Mouse (Mus musculus) kidney, embryonic 14.5 days (tissue): Measurements from ENCODE around the gene Snap23. TPM values are rescaled to one million over a fixed set of nuclear protein-coding genes. Genes with fewer than 3 reads are reported as not detected.

Source experiments
- ATAC-seq: fragments of 200-750 bp; cut with Nextera tagmentation; 2 replicates; pipeline ENCODE4 v1.8.0; 2017; ENCODE audit warnings: moderate number of reproducible peaks, mild to moderate bottlenecking, moderate TSS enrichment, moderate library complexity; ENCODE audit not compliant: low FRiP score, low TSS enrichment
- H3K27ac ChIP-seq: fragments of 300-500 bp; sonication (generic); 2 replicates; pipeline ENCODE4 v1.5.1; 2014; ENCODE audit warnings: low read depth, mild to moderate bottlenecking, low read length, moderate library complexity, mixed read lengths
- H3K27me3 ChIP-seq: fragments of 300-500 bp; sonication (generic); 2 replicates; pipeline ENCODE4 v1.6.1; 2014; ENCODE audit warnings: mild to moderate bottlenecking, low read length; ENCODE audit not compliant: control insufficient read depth, insufficient read depth
- H3K36me3 ChIP-seq: fragments of 300-500 bp; sonication (generic); 2 replicates; pipeline ENCODE4 v1.6.1; 2014; ENCODE audit warnings: low read length, mixed read lengths; ENCODE audit not compliant: control insufficient read depth, insufficient read depth
- H3K4me1 ChIP-seq: fragments of 300-500 bp; sonication (generic); 2 replicates; pipeline ENCODE4 v1.6.1; 2014; ENCODE audit warnings: low read length, mixed read lengths; ENCODE audit not compliant: control insufficient read depth, insufficient read depth
- H3K4me2 ChIP-seq: fragments of 300-500 bp; sonication (generic); replicated peaks from 2 replicates; pipeline ENCODE4 v1.6.1; 2014; ENCODE audit warnings: low read depth, mild to moderate bottlenecking, low read length
- H3K4me3 ChIP-seq: fragments of 300-500 bp; sonication (generic); 2 replicates; pipeline ENCODE4 v1.5.1; 2014; ENCODE audit warnings: mild to moderate bottlenecking, low read length
- H3K9ac ChIP-seq: fragments of 300-500 bp; sonication (generic); 2 replicates; pipeline ENCODE4 v1.6.1; 2014; ENCODE audit warnings: low read depth, mild to moderate bottlenecking, low read length, moderate library complexity
- H3K9me3 ChIP-seq: fragments of 300-500 bp; sonication (generic); 2 replicates; pipeline ENCODE4 v1.6.1; 2016; ENCODE audit warnings: low read length; ENCODE audit not compliant: control insufficient read depth
- WGBS: fragments of 180-500 bp; shearing (Covaris S2); extraction: QIAGEN DNeasy Blood & Tissue Kit; methylation state at CpG from one replicate; pipeline ENCODE4 v1.1.7; 2014; 5-methylcytosine and 5-hydroxymethylcytosine counted together
- polyA plus RNA-seq: library from polyadenylated mRNA; unstranded; fragments of >200 nt; fragmentation: Nextera tagmentation; extraction: Ambion mirVana; gene quantifications from 2 replicates; pipeline ENCODE4 v1.2.1, GENCODE M21; 2014

Gene Snap23
- polyA plus RNA-seq, 1 experiment from 2014 or later, result 61.0 TPM

DNA sequence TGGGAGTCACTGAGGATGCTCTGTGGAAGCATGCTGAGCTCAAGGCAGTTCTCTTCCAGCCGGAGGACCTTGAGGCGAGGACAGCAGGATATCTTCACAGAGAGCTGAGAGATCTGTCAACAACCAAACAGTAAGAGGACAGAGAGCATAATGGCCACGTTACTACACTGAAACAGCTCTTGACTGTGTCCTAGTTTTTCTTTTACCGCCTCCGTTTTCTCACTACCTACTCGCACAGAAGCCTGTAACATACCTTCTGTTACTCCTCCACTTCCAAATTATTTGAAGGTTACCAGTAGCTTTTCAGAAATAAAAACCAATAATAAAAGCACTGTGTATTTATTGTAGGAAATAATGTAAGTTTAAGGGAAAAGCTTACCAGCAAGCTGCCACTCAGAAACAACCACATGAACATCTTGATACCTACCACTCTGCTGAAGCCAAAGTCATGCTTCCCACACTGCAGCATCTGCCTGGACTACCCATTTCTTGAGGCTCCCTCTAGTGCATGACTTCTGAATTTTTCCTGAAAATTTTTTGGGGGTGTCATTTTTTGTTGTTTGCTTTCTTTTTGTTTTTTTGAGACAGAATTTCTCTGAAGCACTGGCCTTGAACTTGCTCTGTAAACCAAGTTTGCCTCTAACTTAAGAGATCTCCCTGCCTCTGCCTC, 38.7 kb downstream of the Snap23 start:
- WGBS, result 92% methylated on average over 6 of the region's 6 CpGs
- H3K27ac ChIP-seq, result no peak overlapping the region
- no peak overlapping the region for H3K4me3 ChIP-seq
- peaks cover 10% of the 10 kb centered on the region; the same call in 1 of the 2 replicates for H3K36me3 ChIP-seq
- no peaks in the 10 kb centered on the region for H3K27me3 ChIP-seq
- H3K9ac ChIP-seq, result no peak overlapping the region
- H3K9me3 ChIP-seq, result no peaks in the 10 kb centered on the region
- ATAC-seq, result no peak
- H3K4me2 ChIP-seq, result no peak overlapping the region
- H3K4me1 ChIP-seq, result peaks cover 15% of the 10 kb centered on the region; the same call in 1 of the 2 replicates

DNA sequence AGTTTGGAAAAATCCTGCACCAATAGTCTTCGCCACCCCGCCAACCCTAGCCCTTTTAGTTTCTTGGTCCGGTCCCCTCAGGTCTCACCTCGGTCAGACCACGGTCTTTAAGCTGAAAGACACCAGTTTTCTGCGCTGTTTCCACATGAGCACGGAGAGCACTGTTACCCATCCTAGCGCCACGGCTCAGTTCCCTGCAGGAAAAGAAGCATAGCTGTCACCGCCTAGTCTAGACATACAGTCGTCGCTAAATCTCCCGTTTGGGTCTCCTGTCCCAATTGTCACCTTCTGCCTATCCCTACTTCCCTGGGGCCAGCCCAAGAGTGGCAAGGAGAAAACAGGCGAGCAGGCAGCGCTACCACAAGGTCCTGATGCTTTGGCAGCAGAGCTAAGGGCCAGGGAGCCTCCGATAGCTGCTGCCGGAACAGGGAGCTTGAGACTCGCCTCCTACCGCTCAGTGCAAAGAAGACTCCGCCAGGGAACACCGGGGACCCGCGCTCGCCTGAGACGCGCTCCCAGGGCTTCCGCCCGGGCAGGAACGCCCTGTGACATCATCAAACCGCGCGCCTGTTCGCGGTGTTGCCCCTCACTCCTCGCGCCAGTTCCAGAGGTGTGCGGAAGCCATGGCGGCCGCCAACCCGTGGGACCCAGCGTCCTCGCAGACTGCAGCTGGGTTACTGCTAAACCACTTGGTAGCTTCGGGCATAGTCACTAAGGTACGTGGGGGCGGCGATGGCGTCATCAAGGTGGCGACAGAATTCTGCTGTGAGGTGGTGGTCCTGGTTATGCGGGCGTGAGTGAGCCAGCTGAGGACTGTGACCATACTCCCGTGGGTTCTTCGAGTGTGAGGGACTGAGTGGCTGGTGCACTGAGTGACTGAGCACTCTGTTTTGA, 41.6 kb downstream of the Snap23 start, which contains the start of the genes Haus2 and Lrrc57:
Haus2 (plus strand) TSS at position 554 of the 894 bp plus-strand sequence.
Lrrc57 (minus strand) TSS at position 691 of the 894 bp plus-strand sequence.
- ATAC-seq, result peak; percentile 96
- H3K36me3 ChIP-seq, result peaks cover 13% of the 10 kb centered on the region; the same call in 1 of the 2 replicates
- no peaks in the 10 kb centered on the region for H3K27me3 ChIP-seq
- H3K27ac ChIP-seq, result peak within 1 kb of the TSS; percentile 83
- H3K9me3 ChIP-seq, result no peaks in the 10 kb centered on the region
- under 1% methylated on average over 52 of the region's 52 CpGs for WGBS
- peaks cover 15% of the 10 kb centered on the region; the same call in 1 of the 2 replicates for H3K4me1 ChIP-seq
- peak within 1 kb of the TSS; percentile 72 for H3K9ac ChIP-seq
- H3K4me3 ChIP-seq, result peak within 1 kb of the TSS; percentile 86
- peak within 1 kb of the TSS; percentile 73 for H3K4me2 ChIP-seq

DNA sequence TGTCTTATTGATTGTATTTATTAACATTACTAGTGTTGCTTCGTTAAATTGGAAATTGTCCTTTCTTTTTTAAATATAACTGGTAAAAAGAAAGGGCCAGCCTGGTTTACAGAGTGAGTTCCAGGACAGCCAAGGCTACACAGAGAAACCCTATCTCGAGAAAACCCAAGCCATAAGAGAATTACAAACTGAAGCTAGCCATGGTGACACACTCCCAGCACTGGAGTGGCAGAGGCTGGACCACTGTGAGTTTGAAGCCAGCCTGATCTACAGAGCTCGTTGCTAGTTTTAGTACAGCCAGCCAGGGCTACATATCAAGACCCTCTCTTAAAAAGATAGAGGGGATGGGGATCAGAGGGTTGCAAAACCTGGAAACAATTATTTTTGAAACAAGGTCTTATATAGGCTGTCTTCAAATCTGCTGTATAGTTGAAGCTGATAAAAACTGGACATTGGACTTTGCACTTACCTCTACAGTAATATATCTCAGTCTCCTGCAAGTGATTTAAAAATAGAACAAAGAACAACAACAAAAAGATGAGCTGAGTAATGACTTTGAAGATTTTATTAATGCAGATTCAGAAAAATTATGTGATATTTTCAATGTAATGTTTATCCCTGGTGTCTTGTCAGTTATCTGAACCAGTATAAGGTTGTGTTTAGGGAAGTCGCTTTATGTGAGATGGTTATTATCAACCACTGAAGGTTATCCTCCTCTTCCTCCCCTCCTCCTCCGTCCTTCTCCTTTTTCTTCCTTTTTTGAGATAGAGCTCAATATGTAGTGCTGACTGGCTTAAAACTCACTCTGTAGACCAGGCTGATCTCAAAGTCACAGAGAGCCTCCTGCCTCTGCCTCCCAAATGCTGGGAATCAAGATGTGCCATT, 49.0 kb downstream of the Snap23 start:
- H3K27me3 ChIP-seq, result no peaks in the 10 kb centered on the region
- peaks cover 45% of the 10 kb centered on the region for H3K36me3 ChIP-seq
- WGBS, result 90% methylated on average over 5 of the region's 5 CpGs
- no peak overlapping the region for H3K27ac ChIP-seq
- ATAC-seq, result no peak
- H3K4me2 ChIP-seq, result no peak overlapping the region
- H3K9ac ChIP-seq, result no peak overlapping the region
- H3K9me3 ChIP-seq, result no peaks in the 10 kb centered on the region
- H3K4me1 ChIP-seq, result no peaks in the 10 kb centered on the region
- H3K4me3 ChIP-seq, result no peak overlapping the region

DNA sequence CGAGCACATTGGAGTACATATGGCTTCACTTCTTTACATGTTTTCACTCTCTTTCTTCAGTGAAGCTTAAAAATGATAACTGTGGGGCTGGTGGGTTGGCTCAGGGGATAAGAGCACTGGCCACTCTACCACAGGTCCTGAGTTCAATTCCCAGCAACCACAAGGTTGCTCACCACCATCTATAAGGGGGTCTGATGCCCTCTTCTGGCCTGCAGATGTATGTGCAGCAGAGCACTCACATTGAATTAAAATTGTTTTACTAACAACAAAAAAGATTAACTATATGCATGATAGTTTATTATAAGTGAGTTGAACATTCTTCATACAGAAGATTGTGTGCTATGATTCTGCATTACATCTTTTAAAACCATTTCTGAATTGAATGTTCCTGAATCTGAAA, 52.1 kb downstream of the Snap23 start:
- H3K4me1 ChIP-seq, result no peaks in the 10 kb centered on the region
- no peaks in the 10 kb centered on the region for H3K27me3 ChIP-seq
- no peak overlapping the region for H3K27ac ChIP-seq
- H3K9me3 ChIP-seq, result no peaks in the 10 kb centered on the region
- peaks cover 32% of the 10 kb centered on the region for H3K36me3 ChIP-seq
- 95% methylated on average over 1 of the region's 1 CpGs for WGBS
- no peak overlapping the region for H3K4me3 ChIP-seq
- ATAC-seq, result no peak
- no peak overlapping the region for H3K9ac ChIP-seq
- no peak overlapping the region for H3K4me2 ChIP-seq

DNA sequence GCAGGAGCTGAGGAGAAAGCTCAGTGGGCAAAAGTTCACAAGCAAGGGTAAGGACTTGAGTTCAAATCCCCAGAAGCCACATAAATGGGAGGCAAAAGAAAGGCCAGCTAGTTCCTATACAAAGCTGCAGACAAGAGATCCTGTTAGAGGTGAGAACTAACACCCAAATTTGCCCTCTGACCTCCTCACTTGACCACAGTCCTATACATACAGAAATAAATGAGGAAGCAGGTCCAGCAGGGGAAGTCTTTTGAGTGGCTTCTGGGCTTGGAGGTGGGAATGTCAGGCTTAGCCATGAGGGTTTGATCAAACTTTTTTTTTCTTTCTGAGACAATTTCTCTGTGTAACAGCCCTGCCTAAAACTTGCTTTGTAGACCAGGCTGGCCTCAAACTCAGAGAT, 55.4 kb downstream of the Snap23 start:
- H3K4me1 ChIP-seq, result no peaks in the 10 kb centered on the region
- no peak overlapping the region for H3K4me3 ChIP-seq
- no peaks in the 10 kb centered on the region for H3K9me3 ChIP-seq
- no peak overlapping the region for H3K27ac ChIP-seq
- peaks cover 21% of the 10 kb centered on the region for H3K36me3 ChIP-seq
- H3K27me3 ChIP-seq, result no peaks in the 10 kb centered on the region
- no peak for ATAC-seq
- no peak overlapping the region for H3K4me2 ChIP-seq
- H3K9ac ChIP-seq, result no peak overlapping the region

DNA sequence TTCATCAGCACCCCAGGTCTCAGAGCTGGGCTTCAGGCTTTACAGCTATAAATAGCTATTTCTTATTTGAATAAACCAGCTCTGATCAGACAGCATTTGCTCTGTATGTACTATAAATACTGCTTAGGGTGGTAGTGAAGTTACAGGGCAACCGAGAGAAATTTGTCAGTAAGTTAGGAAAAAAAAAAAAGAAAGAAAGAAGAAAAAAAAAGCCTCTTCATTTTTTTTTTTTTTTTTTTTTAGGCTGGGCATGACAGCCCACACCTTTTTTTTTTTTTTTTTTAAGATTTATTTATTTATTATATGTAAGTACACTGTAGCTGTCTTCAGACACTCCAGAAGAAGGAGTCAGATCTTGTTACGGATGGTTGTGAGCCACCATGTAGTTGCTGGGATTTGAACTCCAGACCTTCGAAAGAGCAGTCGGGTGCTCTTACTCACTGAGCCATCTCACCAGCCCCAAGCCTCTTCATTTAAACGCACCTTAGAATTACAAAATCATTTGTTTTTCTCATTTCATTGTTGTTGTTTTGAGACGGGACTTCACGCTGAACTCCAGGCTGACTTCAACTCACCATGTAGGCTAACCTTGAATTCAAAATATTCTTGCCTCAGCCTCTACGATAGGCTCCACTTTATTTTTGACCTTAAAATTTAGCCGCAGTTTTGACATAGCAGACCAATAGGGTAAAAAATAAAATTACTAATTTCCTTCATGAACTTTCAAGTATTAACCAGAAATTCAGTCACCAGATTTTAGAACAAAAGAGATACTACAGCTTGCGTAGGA, 60.8 kb downstream of the Snap23 start:
- Histone ChIP-seq H3K27me3 (no peaks in the 10 kb centered on the region), H3K9ac (peak overlapping the region; percentile 34; the same call in 1 of the 2 replicates), H3K4me3 (peak overlapping the region; percentile 60), H3K36me3 (no peaks in the 10 kb centered on the region), H3K4me1 (peaks cover 5% of the 10 kb centered on the region; the same call in 1 of the 2 replicates), H3K9me3 (no peaks in the 10 kb centered on the region), H3K4me2 (peak overlapping the region; percentile 52), H3K27ac (no peak overlapping the region)
- 0 out of 2 replicates have a peak, but pooled peaks have one; percentile 18 for ATAC-seq
- WGBS, result 25% methylated on average over 10 of the region's 10 CpGs

DNA sequence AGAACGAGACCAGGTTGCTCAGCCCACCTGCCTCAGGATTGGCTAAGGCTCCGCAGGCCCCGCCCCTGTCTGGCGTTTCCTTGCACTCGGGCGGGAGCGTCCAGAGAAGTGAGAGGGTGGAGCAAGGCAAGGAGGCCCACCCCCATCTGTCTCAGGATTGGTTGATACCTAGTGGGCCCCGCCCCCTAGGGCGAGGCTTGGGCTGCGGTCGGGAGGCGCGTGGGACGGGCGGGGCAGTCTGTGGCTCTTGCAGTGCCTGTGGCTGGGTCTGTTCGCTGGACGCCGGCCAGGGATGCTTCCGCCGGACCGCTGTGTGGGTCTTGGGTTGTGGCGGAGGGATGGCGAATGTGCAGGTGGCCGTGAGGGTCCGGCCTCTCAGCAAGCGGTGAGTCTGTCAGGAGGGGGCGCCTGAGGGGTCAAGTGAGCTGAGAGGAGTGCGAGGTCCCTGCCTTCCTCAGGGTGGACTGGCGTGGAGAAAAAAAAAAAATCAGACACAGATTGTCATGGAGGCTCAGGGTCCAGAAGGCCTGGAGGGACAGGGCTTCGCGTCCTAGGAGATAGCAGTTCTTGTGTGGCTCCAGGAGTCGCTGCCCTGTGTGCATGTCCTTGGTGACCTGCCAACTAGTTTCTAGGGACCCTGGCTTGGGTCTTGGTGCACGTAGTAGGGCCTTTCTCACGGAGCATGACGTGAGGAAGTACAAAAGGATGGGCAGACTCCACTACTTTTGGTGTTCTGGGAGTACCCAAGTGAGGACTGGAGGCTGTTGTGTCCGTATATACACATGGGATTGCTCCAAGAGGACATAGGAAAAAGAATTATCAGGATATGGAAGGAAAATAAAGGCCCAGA, 61.6 kb downstream of the Snap23 start, which contains the start of gene Stard9:
Stard9 (plus strand) TSS at position 236 of the 850 bp plus-strand sequence.
- H3K27me3 ChIP-seq, result no peaks in the 10 kb centered on the region
- H3K9me3 ChIP-seq, result no peaks in the 10 kb centered on the region
- H3K4me2 ChIP-seq, result peak within 1 kb of the TSS; percentile 52
- H3K27ac ChIP-seq, result no peak within 1 kb of the TSS
- WGBS, result 4% methylated on average over 32 of the region's 36 CpGs
- peak within 1 kb of the TSS; percentile 60 for H3K4me3 ChIP-seq
- H3K4me1 ChIP-seq, result peaks cover 5% of the 10 kb centered on the region; the same call in 1 of the 2 replicates
- no peaks in the 10 kb centered on the region for H3K36me3 ChIP-seq
- H3K9ac ChIP-seq, result peak within 1 kb of the TSS; percentile 61
- peak; percentile 100 for ATAC-seq
